Mouse (Mus musculus) heart, embryonic 15.5 days (tissue): ENCODE measurements at regions not wholly inside any gene's neighbourhood (a gene's known extent, or its start where the extent isn't known, plus 50 kb on each side); places are given as distances from the start of the nearest gene placed in this dataset.

Experiments used
- ATAC-seq: fragments of 200-750 bp; cut with Nextera tagmentation; replicated peaks from 2 replicates; pipeline ENCODE4 v1.8.0; 2017; ENCODE audit warnings: low read depth, moderate TSS enrichment; ENCODE audit not compliant: insufficient number of reproducible peaks, insufficient read depth, low FRiP score
- H3K27ac ChIP-seq: fragments of 300-500 bp; sonication (generic); 2 replicates; pipeline ENCODE4 v1.5.1; 2015; ENCODE audit warnings: mild to moderate bottlenecking, inconsistent platforms
- H3K27me3 ChIP-seq: fragments of 300-500 bp; sonication (generic); 2 replicates; pipeline ENCODE4 v1.6.1; 2015; ENCODE audit warnings: inconsistent platforms
- H3K36me3 ChIP-seq: fragments of 300-500 bp; sonication (generic); 2 replicates; pipeline ENCODE4 v1.6.1; 2015; ENCODE audit warnings: mild to moderate bottlenecking, inconsistent platforms
- H3K4me1 ChIP-seq: fragments of 300-500 bp; sonication (generic); replicated peaks from 2 replicates; pipeline ENCODE4 v1.6.1; 2015; ENCODE audit warnings: inconsistent platforms
- H3K4me2 ChIP-seq: fragments of 300-500 bp; sonication (generic); 2 replicates; pipeline ENCODE4 v1.6.1; 2015; ENCODE audit warnings: inconsistent platforms, mild to moderate bottlenecking, moderate library complexity
- H3K4me3 ChIP-seq: fragments of 300-500 bp; sonication (generic); 2 replicates; pipeline ENCODE4 v1.5.1; 2015; ENCODE audit warnings: mild to moderate bottlenecking, inconsistent platforms
- H3K9ac ChIP-seq: fragments of 300-500 bp; sonication (generic); 2 replicates; pipeline ENCODE4 v1.6.1; 2015; ENCODE audit warnings: mild to moderate bottlenecking, inconsistent platforms
- H3K9me3 ChIP-seq: fragments of 300-500 bp; sonication (generic); replicated peaks from 2 replicates; pipeline ENCODE4 v1.6.1; 2016; ENCODE audit warnings: inconsistent platforms
- WGBS: fragments of 180-500 bp; shearing (Covaris S2); methylation state at CpG from one replicate; pipeline ENCODE4 v1.1.7; 2015; ENCODE audit warnings: mixed read lengths; 5-methylcytosine and 5-hydroxymethylcytosine counted together

DNA sequence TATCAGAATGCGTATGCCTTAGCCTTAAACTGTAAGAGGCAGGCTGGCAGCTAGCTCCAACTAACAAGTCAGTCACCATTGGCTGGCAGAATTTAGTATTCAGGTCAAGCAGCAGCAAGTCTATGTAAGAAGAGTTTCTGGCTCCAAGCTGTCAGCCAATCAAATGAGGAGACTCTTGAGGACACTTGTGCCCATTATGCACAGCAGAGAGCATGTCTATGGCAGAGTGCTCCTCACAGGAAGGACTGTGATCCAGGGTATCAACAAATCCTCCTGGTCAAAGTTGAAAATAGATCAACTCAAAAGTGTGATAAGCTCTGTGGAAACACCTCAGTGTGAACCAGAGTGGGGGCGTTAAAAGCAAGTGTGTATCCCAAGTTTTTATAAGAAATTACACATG is 156.0 kb upstream of the Speer2 start:
- no peaks in the 10 kb centered on the region for H3K36me3 ChIP-seq
- 86% methylated on average over 2 of the region's 2 CpGs for WGBS
- no peak overlapping the region for H3K4me2 ChIP-seq
- H3K4me1 ChIP-seq = no peaks in the 10 kb centered on the region
- no peak overlapping the region for H3K4me3 ChIP-seq
- H3K9me3 ChIP-seq = no peaks in the 10 kb centered on the region
- no peak overlapping the region for H3K27ac ChIP-seq
- H3K9ac ChIP-seq = no peak overlapping the region
- no peak for ATAC-seq
- H3K27me3 ChIP-seq = no peaks in the 10 kb centered on the region

DNA sequence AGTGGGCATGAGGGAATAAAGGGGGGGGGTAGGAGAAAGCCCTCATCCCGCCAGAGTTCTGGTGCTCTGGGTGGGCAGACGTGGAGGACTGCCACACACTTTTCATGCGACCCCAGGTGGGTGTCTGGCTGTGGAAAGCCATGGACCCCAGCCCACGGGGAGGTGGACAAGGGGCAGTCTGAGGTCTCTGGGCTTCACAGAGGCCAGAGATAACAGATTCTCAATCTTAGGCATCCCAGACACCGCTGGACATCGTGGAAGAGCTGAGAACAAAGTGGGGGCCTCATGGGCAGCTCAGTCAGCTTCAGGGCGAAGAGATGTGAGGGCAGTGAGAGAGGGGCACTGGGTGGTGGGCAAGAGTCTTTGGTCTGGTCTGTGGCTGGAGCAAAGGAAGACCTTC is 157.9 kb upstream of the Speer2 start:
- WGBS = 80% methylated on average over 7 of the region's 7 CpGs
- Histone ChIP-seq H3K27me3 (no peaks in the 10 kb centered on the region), H3K4me1 (no peaks in the 10 kb centered on the region), H3K4me3 (no peak overlapping the region), H3K9me3 (no peaks in the 10 kb centered on the region), H3K27ac (no peak overlapping the region), H3K9ac (no peak overlapping the region), H3K4me2 (no peak overlapping the region), H3K36me3 (no peaks in the 10 kb centered on the region)
- ATAC-seq = no peak

DNA sequence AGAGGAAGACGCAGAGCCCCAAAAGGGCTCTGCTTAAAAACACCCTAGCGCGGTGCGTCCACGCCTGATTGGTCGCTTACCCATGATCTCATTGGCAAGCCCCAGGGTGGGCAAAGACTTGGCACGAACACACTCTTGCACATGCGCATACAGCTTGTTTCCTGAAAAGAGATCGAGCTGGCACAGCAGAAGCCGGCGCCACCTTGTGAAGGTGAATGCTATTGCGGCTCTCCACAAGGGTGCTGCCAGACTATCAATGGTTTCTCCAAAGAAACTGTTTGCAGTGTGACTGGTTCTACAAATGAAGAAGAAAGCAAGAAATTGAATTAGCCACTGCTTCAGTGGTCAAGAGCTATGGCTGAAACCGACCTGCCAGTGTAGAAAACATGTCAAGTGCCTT is 165.1 kb upstream of the Speer2 start:
- no peaks in the 10 kb centered on the region for H3K36me3 ChIP-seq
- no peaks in the 10 kb centered on the region for H3K27me3 ChIP-seq
- H3K27ac ChIP-seq = no peak overlapping the region
- H3K9me3 ChIP-seq = no peaks in the 10 kb centered on the region
- no peak overlapping the region for H3K4me2 ChIP-seq
- H3K9ac ChIP-seq = no peak overlapping the region
- no peak overlapping the region for H3K4me3 ChIP-seq
- H3K4me1 ChIP-seq = no peaks in the 10 kb centered on the region
- 74% methylated on average over 13 of the region's 13 CpGs for WGBS
- no peak for ATAC-seq

DNA sequence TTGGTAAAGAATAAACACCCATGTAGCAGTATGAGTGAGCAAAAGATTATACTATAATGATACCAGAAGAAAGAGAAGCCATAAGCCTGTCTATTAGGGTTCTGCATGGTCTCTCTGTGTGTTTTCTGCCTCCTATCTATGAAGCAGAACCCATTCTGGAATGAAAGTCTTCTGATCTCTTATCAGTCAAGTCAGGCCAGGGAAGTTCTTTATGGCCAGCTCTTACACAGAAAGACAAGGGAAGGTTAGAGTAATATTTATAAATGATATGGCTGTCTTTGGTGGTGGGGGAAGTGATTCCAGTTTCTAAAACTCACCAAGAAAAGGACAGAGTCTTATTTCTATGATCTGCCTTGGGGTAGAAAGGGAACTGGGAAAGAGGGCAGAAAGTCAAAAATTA is 182.0 kb upstream of the Speer2 start:
- no peaks in the 10 kb centered on the region for H3K9me3 ChIP-seq
- no peaks in the 10 kb centered on the region for H3K36me3 ChIP-seq
- no peak overlapping the region for H3K4me3 ChIP-seq
- no peak overlapping the region for H3K27ac ChIP-seq
- no peak for ATAC-seq
- H3K4me1 ChIP-seq = no peaks in the 10 kb centered on the region
- H3K4me2 ChIP-seq = no peak overlapping the region
- no peaks in the 10 kb centered on the region for H3K27me3 ChIP-seq
- H3K9ac ChIP-seq = no peak overlapping the region

DNA sequence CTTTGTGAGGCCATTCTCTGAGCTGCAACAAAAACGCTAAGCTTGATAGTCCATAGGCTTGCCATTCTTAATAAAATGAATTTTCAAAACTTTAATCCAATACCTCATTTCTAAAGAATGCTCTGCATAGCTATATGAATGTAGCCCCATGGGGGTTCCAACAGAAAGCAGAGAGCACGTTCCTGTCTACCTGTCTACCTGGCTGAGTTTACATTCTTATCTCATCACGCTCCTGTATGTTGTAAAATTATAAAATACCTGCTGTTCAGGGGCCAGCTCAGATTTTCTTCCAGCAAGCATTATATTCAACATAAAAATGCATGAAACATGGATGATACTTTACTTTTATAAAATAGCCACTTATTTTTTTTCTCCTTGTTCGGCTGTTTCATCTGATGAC is 182.5 kb upstream of the Speer2 start:
- Histone ChIP-seq H3K9ac (no peak overlapping the region), H3K36me3 (no peaks in the 10 kb centered on the region), H3K27ac (no peak overlapping the region), H3K27me3 (no peaks in the 10 kb centered on the region), H3K4me2 (no peak overlapping the region), H3K9me3 (no peaks in the 10 kb centered on the region), H3K4me3 (no peak overlapping the region), H3K4me1 (no peaks in the 10 kb centered on the region)
- ATAC-seq = no peak
- WGBS = 72% methylated on average over 4 of the region's 4 CpGs

DNA sequence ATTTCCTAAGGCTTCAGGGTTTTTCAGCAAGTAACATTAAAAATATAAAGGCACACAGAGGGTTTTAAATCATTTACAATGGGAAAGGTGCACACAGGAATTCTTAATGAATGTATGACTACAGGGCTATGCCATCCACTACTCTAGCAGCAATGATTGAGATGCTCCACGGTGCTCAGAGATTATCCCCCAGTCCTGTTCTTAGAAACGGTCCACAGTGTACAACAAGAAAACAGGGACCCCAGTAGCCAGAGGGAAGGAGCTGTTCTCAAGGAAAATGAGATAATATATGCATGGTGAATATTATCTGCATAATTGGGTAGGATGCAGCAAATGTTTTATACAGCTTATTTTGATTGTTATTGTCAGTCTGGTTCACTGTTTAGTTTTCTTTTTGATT is 186.3 kb upstream of the Speer2 start:
- H3K4me2 ChIP-seq = no peak overlapping the region
- H3K4me3 ChIP-seq = no peak overlapping the region
- no peaks in the 10 kb centered on the region for H3K36me3 ChIP-seq
- no peaks in the 10 kb centered on the region for H3K4me1 ChIP-seq
- no peaks in the 10 kb centered on the region for H3K9me3 ChIP-seq
- H3K9ac ChIP-seq = no peak overlapping the region
- no peaks in the 10 kb centered on the region for H3K27me3 ChIP-seq
- no peak for ATAC-seq
- no peak overlapping the region for H3K27ac ChIP-seq
- WGBS = 74% methylated on average over 2 of the region's 2 CpGs

DNA sequence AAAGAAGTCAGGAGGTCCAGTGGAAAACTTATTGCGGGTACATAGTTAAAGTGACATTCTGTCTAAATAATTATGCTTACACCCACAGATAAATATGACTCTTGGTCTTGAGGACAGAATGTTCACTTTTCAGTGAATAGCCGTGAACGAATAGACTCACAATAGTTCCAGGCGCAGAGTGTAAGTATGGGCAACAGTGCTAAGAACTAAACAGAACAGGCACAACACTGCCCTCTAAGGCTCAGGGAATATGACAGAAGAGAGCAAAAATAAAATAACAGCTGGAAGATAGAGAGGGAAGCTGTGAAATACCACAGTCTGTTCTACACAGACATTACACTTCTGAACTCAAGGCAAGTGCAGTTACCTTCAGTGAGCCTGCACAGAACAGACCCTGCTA is 207.9 kb upstream of the Speer2 start:
- Histone ChIP-seq H3K4me1 (no peaks in the 10 kb centered on the region), H3K4me2 (no peak overlapping the region), H3K9ac (no peak overlapping the region), H3K27me3 (no peaks in the 10 kb centered on the region), H3K9me3 (no peaks in the 10 kb centered on the region), H3K27ac (no peak overlapping the region), H3K36me3 (no peaks in the 10 kb centered on the region), H3K4me3 (no peak overlapping the region)
- 91% methylated on average over 4 of the region's 4 CpGs for WGBS
- ATAC-seq = no peak

DNA sequence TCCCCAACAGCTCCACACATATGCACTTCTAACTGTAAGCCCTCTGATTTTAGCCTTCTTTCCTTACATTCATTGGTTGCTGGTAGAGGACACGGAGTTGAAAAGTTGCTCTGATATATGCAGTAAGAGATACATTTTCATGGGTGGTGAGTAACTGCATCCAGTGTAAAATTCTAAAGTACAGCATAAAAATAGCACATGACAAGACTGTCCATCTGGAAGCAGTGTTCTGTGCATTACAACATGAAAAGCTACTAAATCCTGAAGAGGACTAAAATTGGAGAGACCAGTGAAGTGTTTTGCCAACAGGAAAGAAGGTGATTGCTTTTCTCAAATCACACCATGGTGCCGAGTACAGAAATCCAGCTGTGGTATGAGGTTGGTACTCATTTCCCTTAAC is 210.2 kb upstream of the Speer2 start:
- Histone ChIP-seq H3K9ac (no peak overlapping the region), H3K4me3 (no peak overlapping the region), H3K4me1 (no peaks in the 10 kb centered on the region), H3K4me2 (no peak overlapping the region), H3K36me3 (no peaks in the 10 kb centered on the region), H3K9me3 (no peaks in the 10 kb centered on the region), H3K27ac (no peak overlapping the region), H3K27me3 (no peaks in the 10 kb centered on the region)
- ATAC-seq = no peak
- 59% methylated on average over 2 of the region's 2 CpGs for WGBS

DNA sequence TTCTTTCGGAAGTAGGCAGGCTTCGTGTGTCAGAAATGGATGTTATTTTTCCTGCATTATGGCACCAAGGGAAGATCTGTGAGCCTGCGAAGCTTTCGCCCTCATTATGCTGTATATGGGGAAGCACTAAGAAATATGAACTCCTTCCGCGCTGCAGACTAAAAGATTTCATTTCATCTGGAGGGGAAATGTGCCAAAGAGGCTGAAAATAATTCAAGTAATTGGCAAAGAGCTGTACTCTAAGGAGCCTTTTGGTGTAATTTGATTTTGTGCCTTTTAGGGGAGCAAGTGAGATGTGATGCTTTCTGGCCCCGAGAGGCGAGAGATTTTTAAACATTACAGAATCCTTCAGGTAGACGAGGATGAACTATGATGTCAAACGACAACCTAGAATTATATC is 216.0 kb upstream of the Speer2 start:
- ATAC-seq = no peak
- no peaks in the 10 kb centered on the region for H3K4me1 ChIP-seq
- no peak overlapping the region for H3K27ac ChIP-seq
- H3K36me3 ChIP-seq = no peaks in the 10 kb centered on the region
- WGBS = 85% methylated on average over 10 of the region's 10 CpGs
- no peaks in the 10 kb centered on the region for H3K27me3 ChIP-seq
- no peak overlapping the region for H3K9ac ChIP-seq
- no peak overlapping the region for H3K4me2 ChIP-seq
- H3K9me3 ChIP-seq = no peaks in the 10 kb centered on the region
- no peak overlapping the region for H3K4me3 ChIP-seq

DNA sequence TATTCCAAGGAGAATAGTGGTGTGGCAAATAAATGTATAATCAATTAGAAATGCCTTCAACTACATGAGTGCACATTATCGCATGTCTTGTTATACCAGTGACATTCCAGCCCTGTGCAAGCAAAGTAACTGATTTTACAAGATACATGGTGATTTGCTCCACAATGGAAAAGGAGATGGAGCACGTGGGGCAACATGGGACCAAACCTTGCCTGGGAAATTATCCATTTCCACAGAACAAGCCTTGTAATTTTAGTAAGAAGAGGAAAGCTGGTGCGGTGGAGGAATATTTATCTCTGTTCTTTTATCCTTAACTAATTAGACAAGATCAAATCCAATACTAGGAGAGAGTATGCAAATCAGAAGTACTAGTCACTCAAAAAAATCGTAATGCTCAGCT is 222.5 kb upstream of the Gbe1 start:
- Histone ChIP-seq H3K4me3 (no peak overlapping the region), H3K27me3 (no peaks in the 10 kb centered on the region), H3K4me2 (no peak overlapping the region), H3K27ac (no peak overlapping the region), H3K36me3 (no peaks in the 10 kb centered on the region), H3K9me3 (no peaks in the 10 kb centered on the region), H3K4me1 (0 out of 2 replicates have a peak, but pooled peaks cover 2% of the 10 kb centered on the region), H3K9ac (no peak overlapping the region)
- 85% methylated on average over 4 of the region's 4 CpGs for WGBS
- no peak for ATAC-seq

DNA sequence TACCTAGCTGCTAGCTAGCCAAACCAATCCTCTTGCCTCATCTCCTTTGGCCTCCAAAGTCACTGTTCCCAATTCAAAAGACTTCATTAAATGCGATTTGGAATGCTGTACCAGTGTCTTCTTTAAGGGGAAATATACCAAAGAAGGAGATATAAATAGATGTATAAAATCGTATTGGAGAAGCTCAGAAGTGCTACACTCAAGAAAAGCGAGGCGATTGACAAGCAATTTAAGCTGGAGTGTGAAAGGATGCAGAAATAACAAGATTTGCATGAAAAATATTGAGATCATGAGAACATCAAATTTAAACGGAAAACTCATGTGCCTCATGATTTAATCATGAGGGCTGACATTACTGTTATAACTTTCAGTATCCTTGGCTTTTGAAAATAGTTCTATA is 221.8 kb upstream of the Gbe1 start:
- Histone ChIP-seq H3K36me3 (no peaks in the 10 kb centered on the region), H3K27ac (no peak overlapping the region), H3K9me3 (no peaks in the 10 kb centered on the region), H3K4me3 (no peak overlapping the region), H3K4me1 (0 out of 2 replicates have a peak, but pooled peaks cover 2% of the 10 kb centered on the region), H3K4me2 (no peak overlapping the region), H3K9ac (no peak overlapping the region), H3K27me3 (no peaks in the 10 kb centered on the region)
- ATAC-seq = no peak
- 85% methylated on average over 5 of the region's 5 CpGs for WGBS

DNA sequence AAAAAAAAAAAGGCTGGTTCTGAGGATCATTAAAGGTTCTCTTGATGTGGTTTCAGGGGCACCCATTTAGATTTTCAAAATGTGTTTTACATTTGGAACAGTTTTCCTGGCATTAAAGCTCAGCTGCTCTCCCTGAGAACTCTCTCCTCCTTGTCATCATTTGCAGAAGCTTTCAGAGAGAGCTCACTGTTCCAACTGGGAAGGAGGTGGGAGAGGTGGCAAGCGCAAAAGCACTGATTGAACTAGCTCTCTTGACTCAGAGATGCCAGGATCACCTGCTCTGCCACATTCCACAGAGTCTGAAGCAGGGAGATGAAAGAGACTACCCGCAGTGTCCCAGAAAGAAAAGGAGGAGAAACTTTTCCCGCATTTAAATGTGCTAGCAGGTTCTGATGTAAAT is 220.5 kb upstream of the Gbe1 start:
- Histone ChIP-seq H3K4me1 (0 out of 2 replicates have a peak, but pooled peaks cover 2% of the 10 kb centered on the region), H3K9ac (no peak overlapping the region), H3K27me3 (no peaks in the 10 kb centered on the region), H3K4me2 (no peak overlapping the region), H3K36me3 (no peaks in the 10 kb centered on the region), H3K27ac (no peak overlapping the region), H3K9me3 (no peaks in the 10 kb centered on the region), H3K4me3 (no peak overlapping the region)
- 28% methylated on average over 3 of the region's 3 CpGs for WGBS
- no peak for ATAC-seq

DNA sequence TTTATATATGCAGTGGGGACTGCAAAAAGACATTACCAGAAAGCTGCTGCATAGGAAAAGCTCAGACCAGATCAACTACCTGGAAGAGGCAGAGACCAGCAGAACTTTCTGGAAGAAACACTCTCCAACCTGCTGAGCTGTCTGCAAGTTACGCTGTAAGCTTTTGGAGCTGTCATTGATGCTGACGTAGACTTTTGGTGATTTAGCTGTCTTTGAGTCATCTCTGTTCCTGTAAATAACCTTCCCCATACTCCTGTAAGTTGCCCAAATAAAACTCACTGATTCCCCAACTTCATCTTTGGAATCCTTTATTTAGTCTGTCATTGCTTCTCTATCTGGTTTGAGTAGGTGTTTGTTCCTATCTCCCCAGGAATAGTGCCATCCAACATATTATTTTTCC is 218.5 kb upstream of the Gbe1 start:
- H3K4me2 ChIP-seq = no peak overlapping the region
- no peak overlapping the region for H3K27ac ChIP-seq
- 83% methylated on average over 2 of the region's 2 CpGs for WGBS
- H3K27me3 ChIP-seq = no peaks in the 10 kb centered on the region
- H3K9ac ChIP-seq = no peak overlapping the region
- no peak overlapping the region for H3K4me3 ChIP-seq
- no peaks in the 10 kb centered on the region for H3K36me3 ChIP-seq
- H3K4me1 ChIP-seq = 0 out of 2 replicates have a peak, but pooled peaks cover 2% of the 10 kb centered on the region
- no peak for ATAC-seq
- H3K9me3 ChIP-seq = no peaks in the 10 kb centered on the region
